Mouse (Mus musculus): Measurements from ENCODE around the gene Oxsr1. TPM values are rescaled to one million over a fixed set of nuclear protein-coding genes. Genes with fewer than 3 reads are reported as not detected.
"Not testable (repeated sequence)": the region's sequence is repeated elsewhere in the genome, so short reads cannot be mapped to it uniquely, and the experiment has no call there.

Gene Oxsr1
- polyA plus RNA-seq, 1 experiment from 2014 or later, result 13.5 TPM

GRCm38 (mm10) chr9:119215341-119215740 is 106.9 kb downstream of the Oxsr1 start:
- not testable (repeated sequence) for H3K27me3 ChIP-seq (ENCODE audit: control insufficient read depth, insufficient read depth, low read length); H3K27ac ChIP-seq (replicated peaks; ENCODE audit: low read depth, low read length); ATAC-seq (ENCODE audit: insufficient number of reproducible peaks, low FRiP score, low TSS enrichment, low read depth); H3K4me3 ChIP-seq (ENCODE audit: low read depth, low read length); H3K4me2 ChIP-seq (ENCODE audit: low read depth, severe bottlenecking); H3K9ac ChIP-seq (ENCODE audit: low read length); DNase-seq (ENCODE audit: low spot score); H3K36me3 ChIP-seq (ENCODE audit: control insufficient read depth, insufficient read depth, low read length); H3K4me1 ChIP-seq (ENCODE audit: control insufficient read depth, insufficient read depth, low read length); H3K9me3 ChIP-seq (ENCODE audit: control insufficient read depth, low read length)
- WGBS, result 90% methylated on average over 2 of the region's 2 CpGs

DNA sequence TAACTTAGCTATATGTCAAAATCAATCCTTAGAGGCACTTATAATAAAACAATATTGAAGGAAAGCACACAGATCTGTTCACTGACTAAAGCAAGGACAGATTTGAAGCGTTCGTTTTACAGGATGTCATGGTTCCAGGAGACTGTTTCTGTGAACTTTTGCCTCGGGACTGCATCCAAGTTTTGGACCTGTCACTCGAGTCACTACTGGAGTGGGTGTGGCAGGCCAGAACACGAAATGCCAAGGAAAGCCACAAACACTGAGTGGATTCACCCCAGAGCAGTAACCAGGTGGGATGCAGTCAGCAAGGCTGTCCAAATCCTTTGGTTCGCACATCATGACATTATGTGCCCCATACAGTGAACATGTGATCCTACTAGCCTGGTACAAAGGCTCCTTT is 107.6 kb downstream of the Oxsr1 start:
- H3K9ac ChIP-seq (ENCODE audit: low read length), result no peak overlapping the region
- no peaks in the 10 kb centered on the region for H3K9me3 ChIP-seq (ENCODE audit: control insufficient read depth, low read length)
- no peaks in the 10 kb centered on the region for H3K4me1 ChIP-seq (ENCODE audit: control insufficient read depth, insufficient read depth, low read length)
- H3K27ac ChIP-seq (replicated peaks; ENCODE audit: low read depth, low read length), result no peak overlapping the region
- 95% methylated on average over 6 of the region's 6 CpGs for WGBS
- no peak overlapping the region for H3K4me2 ChIP-seq (ENCODE audit: low read depth, severe bottlenecking)
- H3K27me3 ChIP-seq (ENCODE audit: control insufficient read depth, insufficient read depth, low read length), result no peaks in the 10 kb centered on the region
- DNase-seq (ENCODE audit: low spot score) (no peak), ATAC-seq (ENCODE audit: insufficient number of reproducible peaks, low FRiP score, low TSS enrichment, low read depth) (no peak)
- H3K36me3 ChIP-seq (ENCODE audit: control insufficient read depth, insufficient read depth, low read length), result no peaks in the 10 kb centered on the region
- H3K4me3 ChIP-seq (ENCODE audit: low read depth, low read length), result no peak overlapping the region

GRCm38 (mm10) chr9:119212996-119213395 is 109.2 kb downstream of the Oxsr1 start:
- DNase-seq (ENCODE audit: low spot score), result no peak

GRCm38 (mm10) chr9:119208998-119209397 is 113.2 kb downstream of the Oxsr1 start, which contains the start of gene Slc22a13:
Gene Slc22a13 (minus strand): TSS chr9:119209098.
- no peak within 1 kb of the TSS for H3K4me2 ChIP-seq (ENCODE audit: low read depth, severe bottlenecking)
- H3K4me1 ChIP-seq (ENCODE audit: control insufficient read depth, insufficient read depth, low read length), result no peaks in the 10 kb centered on the region
- 88% methylated on average over 4 of the region's 4 CpGs for WGBS
- H3K4me3 ChIP-seq (ENCODE audit: low read depth, low read length), result no peak within 1 kb of the TSS
- H3K36me3 ChIP-seq (ENCODE audit: control insufficient read depth, insufficient read depth, low read length), result no peaks in the 10 kb centered on the region
- H3K9me3 ChIP-seq (ENCODE audit: control insufficient read depth, low read length), result no peaks in the 10 kb centered on the region; the same call in 1 of the 2 replicates
- no peak within 1 kb of the TSS for H3K9ac ChIP-seq (ENCODE audit: low read length)
- no peaks in the 10 kb centered on the region for H3K27me3 ChIP-seq (ENCODE audit: control insufficient read depth, insufficient read depth, low read length)
- no peak within 1 kb of the TSS for H3K27ac ChIP-seq (replicated peaks; ENCODE audit: low read depth, low read length)
- ATAC-seq (ENCODE audit: insufficient number of reproducible peaks, low FRiP score, low TSS enrichment, low read depth) (no peak), DNase-seq (ENCODE audit: low spot score) (no peak)

More at GRCm38 (mm10) chr9:119212996-119213395, 109.2 kb downstream of the Oxsr1 start:
- H3K27ac ChIP-seq (replicated peaks; ENCODE audit: low read depth, low read length), result no peak overlapping the region
- H3K9me3 ChIP-seq (ENCODE audit: control insufficient read depth, low read length), result no peaks in the 10 kb centered on the region
- WGBS, result 77% methylated on average over 8 of the region's 8 CpGs
- no peaks in the 10 kb centered on the region for H3K36me3 ChIP-seq (ENCODE audit: control insufficient read depth, insufficient read depth, low read length)
- no peak overlapping the region for H3K4me2 ChIP-seq (ENCODE audit: low read depth, severe bottlenecking)
- H3K9ac ChIP-seq (ENCODE audit: low read length), result no peak overlapping the region
- no peak overlapping the region for H3K4me3 ChIP-seq (ENCODE audit: low read depth, low read length)
- no peaks in the 10 kb centered on the region for H3K4me1 ChIP-seq (ENCODE audit: control insufficient read depth, insufficient read depth, low read length)
- ATAC-seq (ENCODE audit: insufficient number of reproducible peaks, low FRiP score, low TSS enrichment, low read depth), result no peak
- H3K27me3 ChIP-seq (ENCODE audit: control insufficient read depth, insufficient read depth, low read length), result no peaks in the 10 kb centered on the region

GRCm38 (mm10) chr9:119207113-119207512 is 115.1 kb downstream of the Oxsr1 start:
- DNase-seq (ENCODE audit: low spot score), result no peak
- H3K9me3 ChIP-seq (ENCODE audit: control insufficient read depth, low read length), result no peaks in the 10 kb centered on the region; the same call in 1 of the 2 replicates
- ATAC-seq (ENCODE audit: insufficient number of reproducible peaks, low FRiP score, low TSS enrichment, low read depth), result no peak
- no peak overlapping the region for H3K9ac ChIP-seq (ENCODE audit: low read length)
- H3K27ac ChIP-seq (replicated peaks; ENCODE audit: low read depth, low read length), result no peak overlapping the region
- H3K4me1 ChIP-seq (ENCODE audit: control insufficient read depth, insufficient read depth, low read length), result no peaks in the 10 kb centered on the region
- no peak overlapping the region for H3K4me2 ChIP-seq (ENCODE audit: low read depth, severe bottlenecking)
- no peaks in the 10 kb centered on the region for H3K36me3 ChIP-seq (ENCODE audit: control insufficient read depth, insufficient read depth, low read length)
- no peak overlapping the region for H3K4me3 ChIP-seq (ENCODE audit: low read depth, low read length)
- H3K27me3 ChIP-seq (ENCODE audit: control insufficient read depth, insufficient read depth, low read length), result no peaks in the 10 kb centered on the region
- 87% methylated on average over 4 of the region's 4 CpGs for WGBS

- H3K9ac ChIP-seq (ENCODE audit: low read length), result no peak overlapping the region
- no peak for ATAC-seq (ENCODE audit: insufficient number of reproducible peaks, low FRiP score, low TSS enrichment, low read depth)
Measured at GRCm38 (mm10) chr9:119206666-119207065, 115.6 kb downstream of the Oxsr1 start.

DNA sequence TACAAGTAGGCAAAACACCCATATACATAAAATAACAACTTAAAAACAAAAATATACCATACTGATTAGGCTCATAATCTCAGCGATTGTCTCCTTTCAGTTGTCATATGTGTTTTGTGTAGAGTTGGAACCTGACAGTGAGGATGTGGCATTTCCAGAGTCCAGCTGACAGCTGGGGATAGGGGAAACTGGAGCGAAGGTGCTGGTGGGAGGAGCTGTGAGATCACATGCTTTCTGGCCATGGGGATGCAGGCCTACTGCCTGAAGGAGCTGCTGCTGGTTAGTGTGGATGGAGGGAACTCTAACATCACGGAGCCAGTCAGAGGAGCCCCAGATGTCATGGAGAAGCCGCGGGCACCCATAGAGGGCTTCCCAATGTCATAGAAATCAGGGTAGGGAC is 116.5 kb downstream of the Oxsr1 start:
- Histone ChIP-seq H3K9ac (ENCODE audit: low read length) (no peak overlapping the region), H3K27me3 (ENCODE audit: control insufficient read depth, insufficient read depth, low read length) (no peaks in the 10 kb centered on the region), H3K4me1 (ENCODE audit: control insufficient read depth, insufficient read depth, low read length) (no peaks in the 10 kb centered on the region), H3K4me3 (ENCODE audit: low read depth, low read length) (no peak overlapping the region), H3K27ac (replicated peaks; ENCODE audit: low read depth, low read length) (no peak overlapping the region), H3K36me3 (ENCODE audit: control insufficient read depth, insufficient read depth, low read length) (no peaks in the 10 kb centered on the region), H3K9me3 (ENCODE audit: control insufficient read depth, low read length) (no peaks in the 10 kb centered on the region; the same call in 1 of the 2 replicates), H3K4me2 (ENCODE audit: low read depth, severe bottlenecking) (no peak overlapping the region)
- DNase-seq (ENCODE audit: low spot score) (no peak), ATAC-seq (ENCODE audit: insufficient number of reproducible peaks, low FRiP score, low TSS enrichment, low read depth) (no peak)
- 89% methylated on average over 5 of the region's 5 CpGs for WGBS

More at GRCm38 (mm10) chr9:119206666-119207065, 115.6 kb downstream of the Oxsr1 start:
- Histone ChIP-seq H3K27me3 (ENCODE audit: control insufficient read depth, insufficient read depth, low read length) (no peaks in the 10 kb centered on the region), H3K4me2 (ENCODE audit: low read depth, severe bottlenecking) (no peak overlapping the region), H3K4me1 (ENCODE audit: control insufficient read depth, insufficient read depth, low read length) (no peaks in the 10 kb centered on the region), H3K9me3 (ENCODE audit: control insufficient read depth, low read length) (no peaks in the 10 kb centered on the region; the same call in 1 of the 2 replicates), H3K36me3 (ENCODE audit: control insufficient read depth, insufficient read depth, low read length) (no peaks in the 10 kb centered on the region), H3K4me3 (ENCODE audit: low read depth, low read length) (no peak overlapping the region), H3K27ac (replicated peaks; ENCODE audit: low read depth, low read length) (no peak overlapping the region)
- 82% methylated on average over 2 of the region's 2 CpGs for WGBS
- no peak for DNase-seq (ENCODE audit: low spot score)

- ATAC-seq (ENCODE audit: insufficient number of reproducible peaks, low FRiP score, low TSS enrichment, low read depth) (no peak), DNase-seq (ENCODE audit: low spot score) (no peak)
- Histone ChIP-seq H3K36me3 (ENCODE audit: control insufficient read depth, insufficient read depth, low read length) (no peaks in the 10 kb centered on the region), H3K27me3 (ENCODE audit: control insufficient read depth, insufficient read depth, low read length) (no peaks in the 10 kb centered on the region), H3K9ac (ENCODE audit: low read length) (no peak overlapping the region), H3K4me3 (ENCODE audit: low read depth, low read length) (no peak overlapping the region), H3K27ac (replicated peaks; ENCODE audit: low read depth, low read length) (no peak overlapping the region), H3K4me2 (ENCODE audit: low read depth, severe bottlenecking) (no peak overlapping the region), H3K4me1 (ENCODE audit: control insufficient read depth, insufficient read depth, low read length) (no peaks in the 10 kb centered on the region), H3K9me3 (ENCODE audit: control insufficient read depth, low read length) (no peaks in the 10 kb centered on the region; the same call in 1 of the 2 replicates)
- WGBS, result 93% methylated on average over 9 of the region's 9 CpGs
Measured at GRCm38 (mm10) chr9:119203617-119204016, 118.6 kb downstream of the Oxsr1 start.

DNA sequence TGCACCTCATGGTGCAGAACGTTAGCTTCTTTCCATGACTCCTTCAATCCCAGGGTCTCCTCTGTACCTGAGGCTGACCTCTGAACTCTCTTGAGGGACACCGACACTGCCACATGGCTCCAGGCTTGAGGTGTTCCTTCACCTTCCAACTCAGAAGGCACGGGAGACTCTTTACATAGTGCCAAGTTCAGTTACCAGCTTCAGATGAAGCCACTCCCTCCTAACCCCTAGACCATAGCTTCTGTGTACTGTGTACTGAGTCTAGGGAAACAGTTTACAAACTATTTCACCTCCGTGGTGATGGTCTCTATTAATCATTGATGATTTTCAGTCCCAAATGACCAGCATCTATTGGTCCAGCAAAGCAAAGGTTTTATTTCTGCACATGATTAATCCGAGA is 120.6 kb downstream of the Oxsr1 start:
- DNase-seq (ENCODE audit: low spot score) (no peak), ATAC-seq (ENCODE audit: insufficient number of reproducible peaks, low FRiP score, low TSS enrichment, low read depth) (no peak)
- WGBS, result 88% methylated on average over 5 of the region's 5 CpGs

More for the DNA sequence above, 120.6 kb downstream of the Oxsr1 start:
- Histone ChIP-seq H3K4me2 (ENCODE audit: low read depth, severe bottlenecking) (no peak overlapping the region), H3K4me1 (ENCODE audit: control insufficient read depth, insufficient read depth, low read length) (no peaks in the 10 kb centered on the region), H3K27ac (replicated peaks; ENCODE audit: low read depth, low read length) (no peak overlapping the region), H3K9ac (ENCODE audit: low read length) (no peak overlapping the region), H3K36me3 (ENCODE audit: control insufficient read depth, insufficient read depth, low read length) (no peaks in the 10 kb centered on the region), H3K27me3 (ENCODE audit: control insufficient read depth, insufficient read depth, low read length) (no peaks in the 10 kb centered on the region), H3K4me3 (ENCODE audit: low read depth, low read length) (no peak overlapping the region), H3K9me3 (ENCODE audit: control insufficient read depth, low read length) (no peaks in the 10 kb centered on the region; the same call in 1 of the 2 replicates)
